7 mouse cellular contexts compared by ENCODE assay signal in genomic region chr11:117934168-117934567, GRCm38 (mm10). TPM values are rescaled to one million over a fixed set of nuclear protein-coding genes. Genes with fewer than 3 reads are reported as not detected.
DNase-seq lines count a peak whose midpoint lies in the region; ATAC-seq and TF ChIP-seq lines count a peak whose summit lies in the region.

No protein-coding gene starts in this region.

- no peak overlapping the region for H3K27ac ChIP-seq in heart, postnatal 0 days (ENCODE audit: low read depth)
- H3K27ac ChIP-seq in lung, postnatal 0 days (ENCODE audit: low read length): peak overlapping the region; percentile 84

- TF ChIP-seq CTCF in E14TG2a.4 (conservative IDR thresholded peaks at IDR 0.05; ENCODE audit: low read length): no peak
- no peak for TF ChIP-seq CTCF in heart, postnatal 0 days (IDR thresholded peaks at IDR 0.05; ENCODE audit: low read depth)
- TF ChIP-seq CTCF in lung, postnatal 0 days (IDR thresholded peaks at IDR 0.05): peak; percentile 1; the same call in 1 of the 2 replicates

- H3K4me2 ChIP-seq in heart, postnatal 0 days (ENCODE audit: low read depth, low read length): no peak overlapping the region
- no peak overlapping the region for H3K4me2 ChIP-seq in lung, postnatal 0 days (replicated peaks; ENCODE audit: low read depth, low read length)

- no peaks in the 10 kb centered on the region for H3K36me3 ChIP-seq in E14TG2a.4 (ENCODE audit: insufficient read depth, low read length)
- no peaks in the 10 kb centered on the region for H3K36me3 ChIP-seq in heart, postnatal 0 days (replicated peaks; ENCODE audit: control insufficient read depth, insufficient read depth, low read length)
- H3K36me3 ChIP-seq in lung, postnatal 0 days (ENCODE audit: insufficient read depth, low read length): no peaks in the 10 kb centered on the region

- 58% methylated on average over 2 of the region's 2 CpGs for WGBS in heart, postnatal 0 days
- WGBS in lung, postnatal 0 days: 42% methylated on average over 2 of the region's 2 CpGs

- H3K27me3 ChIP-seq in E14TG2a.4 (ENCODE audit: insufficient read depth, low read length): peaks cover 9% of the 10 kb centered on the region
- H3K27me3 ChIP-seq in heart, postnatal 0 days (ENCODE audit: control insufficient read depth, insufficient read depth, low read length): peaks cover 17% of the 10 kb centered on the region
- 0 out of 2 replicates have a peak, but pooled peaks cover 2% of the 10 kb centered on the region for H3K27me3 ChIP-seq in lung, postnatal 0 days (replicated peaks; ENCODE audit: insufficient read depth, low read length)

- H3K4me3 ChIP-seq in E14TG2a.4 (replicated peaks; ENCODE audit: low read length): peak overlapping the region; percentile 58
- H3K4me3 ChIP-seq in heart, postnatal 0 days (ENCODE audit: low read depth, low read length): no peak overlapping the region
- H3K4me3 ChIP-seq in lung, postnatal 0 days (ENCODE audit: low read depth, low read length): no peak overlapping the region

- peak; percentile 96 for DNase-seq in ZHBTc4 (ENCODE audit: low read depth, low spot score)
- peak; percentile 34 for DNase-seq in heart, postnatal 0 days (ENCODE audit: low spot score)
- DNase-seq in lung, postnatal 0 days (ENCODE audit: low spot score): peak; percentile 97
- DNase-seq in frontal cortex, postnatal 36 days (ENCODE audit: low spot score in 2 of 2): no peak
- DNase-seq in layer of hippocampus, adult 9-11 months: no peak
- no peak for DNase-seq in embryo, embryonic 9.5 days (ENCODE audit: extremely low spot score)

- H3K4me1 ChIP-seq in E14TG2a.4 (replicated peaks; ENCODE audit: low read depth, low read length): peaks cover 89% of the 10 kb centered on the region
- H3K4me1 ChIP-seq in heart, postnatal 0 days (ENCODE audit: control insufficient read depth, insufficient read depth): peaks cover 24% of the 10 kb centered on the region
- peaks cover 41% of the 10 kb centered on the region for H3K4me1 ChIP-seq in lung, postnatal 0 days (ENCODE audit: insufficient read depth, low read depth, low read length)

- no peaks in the 10 kb centered on the region for H3K9me3 ChIP-seq in E14TG2a.4 (ENCODE audit: low read length)
- no peaks in the 10 kb centered on the region for H3K9me3 ChIP-seq in heart, postnatal 0 days (replicated peaks; ENCODE audit: control insufficient read depth, low read length)
- no peaks in the 10 kb centered on the region for H3K9me3 ChIP-seq in lung, postnatal 0 days (ENCODE audit: low read length)

- peak; percentile 36; the same call in 1 of the 2 replicates for ATAC-seq in heart, postnatal 0 days (ENCODE audit: insufficient read depth, low read depth)
- peak; percentile 86 for ATAC-seq in lung, postnatal 0 days

- no peak overlapping the region for H3K9ac ChIP-seq in heart, postnatal 0 days (replicated peaks; ENCODE audit: low read depth, low read length)
- H3K9ac ChIP-seq in lung, postnatal 0 days (replicated peaks; ENCODE audit: low read depth): no peak overlapping the region

- TF ChIP-seq EP300 in heart, postnatal 0 days (IDR thresholded peaks at IDR 0.05; ENCODE audit: low read depth): no peak
- TF ChIP-seq EP300 in lung, postnatal 0 days (IDR thresholded peaks at IDR 0.05): no peak

RNA-seq across cellular contexts. Expression of gene Socs3, which starts 35.7 kb away (rescaled TPM):
- total RNA-seq in heart, postnatal 0 days (2014; rRNA removed; ENCODE audit: low replicate concordance): 5.7 and 13.1 TPM in 2 replicates
- polyA plus RNA-seq in heart, postnatal 0 days (2015; fragmentation: Nextera tagmentation; extraction: Ambion mirVana): 4.0 and 5.1 TPM in 2 replicates
- polyA plus RNA-seq in lung, postnatal 0 days (2015; fragmentation: Nextera tagmentation; extraction: Ambion mirVana): 27.5 and 57.0 TPM in 2 replicates

RNA-seq across cellular contexts. Expression of gene Pgs1, which starts 51.9 kb away (rescaled TPM):
- 27.2 and 33.0 TPM in 2 replicates for total RNA-seq in heart, postnatal 0 days (2014; rRNA removed; ENCODE audit: low replicate concordance)
- polyA plus RNA-seq in heart, postnatal 0 days (2015; fragmentation: Nextera tagmentation; extraction: Ambion mirVana): 20.3 and 21.8 TPM in 2 replicates
- 88.6 and 89.5 TPM in 2 replicates for polyA plus RNA-seq in lung, postnatal 0 days (2015; fragmentation: Nextera tagmentation; extraction: Ambion mirVana)

Comparison
In these comparisons a context has a peak if more than half of its experiments do, and no peak if none do; other contexts are left out.
1. DNase-seq: peak in ZHBTc4 (single experiment), heart, postnatal 0 days (single experiment) and lung, postnatal 0 days (single experiment); none in frontal cortex, postnatal 36 days (0 of 2), layer of hippocampus, adult 9-11 months (single experiment) and embryo, embryonic 9.5 days (single experiment).